Mouse (Mus musculus) stomach, embryonic 15.5 days (tissue): ENCODE results near the gene Lrg1. TPM values are rescaled to one million over a fixed set of nuclear protein-coding genes. Genes with fewer than 3 reads are reported as not detected.
"Not testable (repeated sequence)": the region's sequence is repeated elsewhere in the genome, so short reads cannot be mapped to it uniquely, and the experiment has no call there.

Experiments
- ATAC-seq: fragments of 200-750 bp; cut with Nextera tagmentation; 2 replicates; pipeline ENCODE4 v1.8.0; 2017; ENCODE audit warnings: low read depth, moderate number of reproducible peaks, moderate TSS enrichment; ENCODE audit not compliant: insufficient read depth, low FRiP score
- H3K27ac ChIP-seq: fragments of 300-500 bp; sonication (generic); 2 replicates; pipeline ENCODE4 v1.5.1; 2015; ENCODE audit warnings: mild to moderate bottlenecking, inconsistent platforms
- H3K27me3 ChIP-seq: fragments of 300-500 bp; sonication (generic); replicated peaks from 2 replicates; pipeline ENCODE4 v1.6.1; 2015; ENCODE audit warnings: inconsistent platforms
- H3K36me3 ChIP-seq: fragments of 300-500 bp; sonication (generic); 2 replicates; pipeline ENCODE4 v1.6.1; 2015; ENCODE audit warnings: inconsistent platforms
- H3K4me1 ChIP-seq: fragments of 300-500 bp; sonication (generic); 2 replicates; pipeline ENCODE4 v1.6.1; 2015; ENCODE audit warnings: inconsistent platforms
- H3K4me2 ChIP-seq: fragments of 300-500 bp; sonication (generic); 2 replicates; pipeline ENCODE4 v1.6.1; 2015; ENCODE audit warnings: mild to moderate bottlenecking, inconsistent platforms
- H3K4me3 ChIP-seq: fragments of 300-500 bp; sonication (generic); replicated peaks from 2 replicates; pipeline ENCODE4 v1.5.1; 2015; ENCODE audit warnings: inconsistent platforms
- H3K9ac ChIP-seq: fragments of 300-500 bp; sonication (generic); 2 replicates; pipeline ENCODE4 v1.6.1; 2015; ENCODE audit warnings: inconsistent platforms
- H3K9me3 ChIP-seq: fragments of 300-500 bp; sonication (generic); 2 replicates; pipeline ENCODE4 v1.6.1; 2016; ENCODE audit warnings: inconsistent platforms
- WGBS: fragments of 180-500 bp; shearing (Covaris S2); methylation state at CpG from one replicate; pipeline ENCODE4 v1.1.7; 2015; 5-methylcytosine and 5-hydroxymethylcytosine counted together
- polyA plus RNA-seq: library from polyadenylated mRNA; unstranded; fragments of >200 nt; fragmentation: Nextera tagmentation; extraction: Ambion mirVana; gene quantifications from 2 replicates; pipeline ENCODE4 v1.2.1, GENCODE M21; 2015

The Lrg1 gene
- polyA plus RNA-seq, 1 experiment from 2014 or later = 1.6 TPM

GRCm38 (mm10) chr17:56106981-56107380 is 14.8 kb downstream of the Lrg1 start:
- WGBS = 69% methylated on average over 4 of the region's 4 CpGs
- Histone ChIP-seq H3K9ac (no peak overlapping the region), H3K36me3 (peaks cover 17% of the 10 kb centered on the region), H3K4me3 (no peak overlapping the region), H3K4me1 (no peaks in the 10 kb centered on the region), H3K27ac (no peak overlapping the region), H3K9me3 (no peaks in the 10 kb centered on the region), H3K4me2 (no peak overlapping the region), H3K27me3 (no peaks in the 10 kb centered on the region)
- no peak for ATAC-seq

GRCm38 (mm10) chr17:56106436-56106835 is 15.4 kb downstream of the Lrg1 start:
- H3K9ac ChIP-seq, H3K9me3 ChIP-seq, H3K4me2 ChIP-seq, H3K27me3 ChIP-seq, H3K27ac ChIP-seq, ATAC-seq, H3K4me1 ChIP-seq, H3K4me3 ChIP-seq: not testable (repeated sequence)
- 91% methylated on average over 4 of the region's 4 CpGs for WGBS
- peaks cover 21% of the 10 kb centered on the region for H3K36me3 ChIP-seq

GRCm38 (mm10) chr17:56104821-56105220 is 17.0 kb downstream of the Lrg1 start:
- peaks cover 37% of the 10 kb centered on the region for H3K36me3 ChIP-seq
- not testable (repeated sequence) for ATAC-seq, H3K4me2 ChIP-seq, H3K27me3 ChIP-seq, H3K4me1 ChIP-seq, H3K4me3 ChIP-seq, H3K9ac ChIP-seq, H3K9me3 ChIP-seq, H3K27ac ChIP-seq
- WGBS = 98% methylated on average over 4 of the region's 5 CpGs

- no peaks in the 10 kb centered on the region for H3K27me3 ChIP-seq
- H3K9me3 ChIP-seq = no peaks in the 10 kb centered on the region
- no peaks in the 10 kb centered on the region for H3K4me1 ChIP-seq
- no peak overlapping the region for H3K4me3 ChIP-seq
- H3K36me3 ChIP-seq = peaks cover 44% of the 10 kb centered on the region
- no peak overlapping the region for H3K4me2 ChIP-seq
- no peak overlapping the region for H3K9ac ChIP-seq
- 92% methylated on average over 8 of the region's 8 CpGs for WGBS
- ATAC-seq = no peak
- H3K27ac ChIP-seq = no peak overlapping the region
These were observed 18.1 kb downstream of the Lrg1 start for GRCm38 (mm10) chr17:56103465-56104285.

- 93% methylated on average over 9 of the region's 9 CpGs for WGBS
- H3K4me2 ChIP-seq = no peak overlapping the region
- no peaks in the 10 kb centered on the region for H3K9me3 ChIP-seq
- no peaks in the 10 kb centered on the region for H3K4me1 ChIP-seq
- H3K9ac ChIP-seq = no peak overlapping the region
- no peak overlapping the region for H3K27ac ChIP-seq
- no peaks in the 10 kb centered on the region for H3K27me3 ChIP-seq
- H3K36me3 ChIP-seq = peaks cover 51% of the 10 kb centered on the region
- no peak for ATAC-seq
- H3K4me3 ChIP-seq = no peak overlapping the region
These were observed 18.9 kb downstream of the Lrg1 start for GRCm38 (mm10) chr17:56102927-56103326.

GRCm38 (mm10) chr17:56102158-56102557 is 19.6 kb downstream of the Lrg1 start:
- Histone ChIP-seq H3K4me1 (no peaks in the 10 kb centered on the region), H3K27ac (no peak overlapping the region), H3K27me3 (no peaks in the 10 kb centered on the region), H3K4me2 (no peak overlapping the region), H3K9ac (no peak overlapping the region), H3K4me3 (no peak overlapping the region), H3K36me3 (peaks cover 59% of the 10 kb centered on the region), H3K9me3 (no peaks in the 10 kb centered on the region)
- no peak for ATAC-seq
- WGBS = 89% methylated on average over 5 of the region's 5 CpGs

- WGBS = 85% methylated on average over 3 of the region's 3 CpGs
- Histone ChIP-seq H3K4me2 (no peak overlapping the region), H3K9ac (no peak overlapping the region), H3K4me1 (no peaks in the 10 kb centered on the region), H3K27me3 (no peaks in the 10 kb centered on the region), H3K36me3 (peaks cover 70% of the 10 kb centered on the region), H3K27ac (no peak overlapping the region), H3K4me3 (no peak overlapping the region), H3K9me3 (no peaks in the 10 kb centered on the region)
- no peak for ATAC-seq
These were observed 21.0 kb downstream of the Lrg1 start for GRCm38 (mm10) chr17:56100811-56101210.

GRCm38 (mm10) chr17:56098711-56099572 is 22.9 kb downstream of the Lrg1 start:
- H3K9me3 ChIP-seq = no peaks in the 10 kb centered on the region
- no peak overlapping the region for H3K27ac ChIP-seq
- H3K4me3 ChIP-seq = no peak overlapping the region
- H3K4me1 ChIP-seq = no peaks in the 10 kb centered on the region
- no peaks in the 10 kb centered on the region for H3K27me3 ChIP-seq
- WGBS = 88% methylated on average over 15 of the region's 15 CpGs
- no peak for ATAC-seq
- H3K4me2 ChIP-seq = no peak overlapping the region
- no peak overlapping the region for H3K9ac ChIP-seq
- peaks cover 70% of the 10 kb centered on the region for H3K36me3 ChIP-seq

GRCm38 (mm10) chr17:56098180-56098579 is 23.6 kb downstream of the Lrg1 start:
- Histone ChIP-seq H3K36me3 (peaks cover 66% of the 10 kb centered on the region), H3K9ac (no peak overlapping the region), H3K27me3 (no peaks in the 10 kb centered on the region), H3K4me1 (no peaks in the 10 kb centered on the region), H3K4me2 (no peak overlapping the region), H3K4me3 (no peak overlapping the region), H3K27ac (no peak overlapping the region), H3K9me3 (no peaks in the 10 kb centered on the region)
- ATAC-seq = no peak
- WGBS = 93% methylated on average over 8 of the region's 8 CpGs

- Histone ChIP-seq H3K9ac (no peak overlapping the region), H3K36me3 (peaks cover 55% of the 10 kb centered on the region), H3K27me3 (no peaks in the 10 kb centered on the region), H3K4me3 (no peak overlapping the region), H3K27ac (no peak overlapping the region), H3K9me3 (no peaks in the 10 kb centered on the region), H3K4me2 (no peak overlapping the region), H3K4me1 (no peaks in the 10 kb centered on the region)
- WGBS = 90% methylated on average over 12 of the region's 12 CpGs
- no peak for ATAC-seq
These were observed 24.9 kb downstream of the Lrg1 start for GRCm38 (mm10) chr17:56096883-56097282.

GRCm38 (mm10) chr17:56092794-56093193 is 29.0 kb downstream of the Lrg1 start:
- Histone ChIP-seq H3K27me3 (no peaks in the 10 kb centered on the region), H3K9me3 (no peaks in the 10 kb centered on the region), H3K4me2 (no peak overlapping the region), H3K4me3 (no peak overlapping the region), H3K4me1 (no peaks in the 10 kb centered on the region), H3K36me3 (peaks cover 21% of the 10 kb centered on the region), H3K9ac (no peak overlapping the region), H3K27ac (peak overlapping the region; percentile 31)
- WGBS = 83% methylated on average over 1 of the region's 1 CpGs
- ATAC-seq = no peak

- Histone ChIP-seq H3K4me1 (no peaks in the 10 kb centered on the region), H3K9me3 (no peaks in the 10 kb centered on the region), H3K36me3 (peaks cover 17% of the 10 kb centered on the region), H3K27ac (peak overlapping the region; percentile 31; the same call in 1 of the 2 replicates), H3K4me3 (no peak overlapping the region), H3K4me2 (no peak overlapping the region), H3K9ac (no peak overlapping the region), H3K27me3 (no peaks in the 10 kb centered on the region)
- no peak for ATAC-seq
- 74% methylated on average over 1 of the region's 1 CpGs for WGBS
These were observed 29.5 kb downstream of the Lrg1 start for GRCm38 (mm10) chr17:56092312-56092711.
